Mouse (Mus musculus) myocyte (in vitro differentiated cells): ENCODE data around the gene Krt222.

ENCODE experiments used
- E2F4 ChIP-seq: IDR thresholded peaks from one replicate; pipeline ENCODE4 v1.6.1; 2011; ENCODE audit warnings: mild to moderate bottlenecking, control low read depth, moderate library complexity; ENCODE audit not compliant: insufficient read depth
- MAX ChIP-seq: IDR thresholded peaks from one replicate; pipeline ENCODE4 v1.6.1; 2011; ENCODE audit warnings: low read depth, mild to moderate bottlenecking, control low read depth
- POLR2A ChIP-seq: IDR thresholded peaks from one replicate; pipeline ENCODE4 v1.6.1; 2011; ENCODE audit warnings: low read depth, mild to moderate bottlenecking, control low read depth, moderate library complexity; ENCODE audit not compliant: insufficient read length
- POLR2AphosphoS2 ChIP-seq: IDR thresholded peaks from one replicate; pipeline ENCODE4 v1.6.1; 2011; ENCODE audit warnings: low read depth, control low read depth; ENCODE audit not compliant: insufficient read length

- no peak for TF ChIP-seq POLR2A
- no peak for TF ChIP-seq MAX
- TF ChIP-seq POLR2AphosphoS2 = no peak
- TF ChIP-seq E2F4 = no peak
Observed at GRCm38 (mm10) chr11:99223310-99223709, 20.6 kb downstream of the Krt222 start.
